Mouse (Mus musculus): ENCODE data around the gene Gas2.

DNA sequence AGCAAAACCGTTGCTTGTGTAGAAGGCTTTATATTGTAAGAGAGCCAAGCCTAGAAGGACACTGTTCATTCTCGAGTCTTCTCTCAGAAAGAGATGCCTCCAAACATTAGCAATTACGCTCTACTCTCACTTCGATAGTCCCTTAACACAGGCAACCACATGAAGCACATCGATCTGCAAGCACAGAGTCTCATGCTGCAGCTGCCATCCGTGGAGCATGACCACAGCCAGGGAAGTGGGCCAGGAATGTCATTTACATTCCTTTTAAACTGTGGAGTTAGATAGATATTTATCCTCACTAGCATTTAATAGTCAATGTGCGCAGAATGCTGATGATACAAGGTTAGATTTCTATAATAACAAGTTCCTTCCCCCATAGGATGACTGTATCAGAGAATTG, 21.3 kb upstream of the Gas2 start:
- TF ChIP-seq POLR2A (IDR thresholded peaks at IDR 0.05; ENCODE audit: insufficient read depth, low read depth, low read length) (no peak), EP300 (IDR thresholded peaks at IDR 0.05; ENCODE audit: insufficient read depth, low read depth, low read length) (no peak)
